Mouse (Mus musculus): ENCODE data around the gene Usp29. TPM values are rescaled to one million over a fixed set of nuclear protein-coding genes. Genes with fewer than 3 reads are reported as not detected.

The Usp29 gene
- polyA plus RNA-seq, 1 experiment from 2014 or later: 10.4 TPM

- Histone ChIP-seq H3K27ac (ENCODE audit: low read depth, low read length) (no peak overlapping the region), H3K9ac (ENCODE audit: low read depth, low read length) (no peak overlapping the region), H3K36me3 (ENCODE audit: control insufficient read depth, insufficient read depth, low read length) (no peaks in the 10 kb centered on the region), H3K9me3 (ENCODE audit: control insufficient read depth, low read length) (no peaks in the 10 kb centered on the region), H3K4me3 (ENCODE audit: low read depth, low read length) (no peak overlapping the region), H3K4me2 (no peak overlapping the region), H3K4me1 (replicated peaks; ENCODE audit: control insufficient read depth, insufficient read depth, low read length) (no peaks in the 10 kb centered on the region), H3K27me3 (replicated peaks; ENCODE audit: control insufficient read depth, insufficient read depth, low read length) (no peaks in the 10 kb centered on the region)
- DNase-seq (ENCODE audit: low spot score): no peak
- ATAC-seq (replicated peaks; ENCODE audit: low FRiP score): no peak
- WGBS: 64% methylated on average over 3 of the region's 3 CpGs
Measured at GRCm38 (mm10) chr7:6837297-6837925, 107.0 kb downstream of the Usp29 start.

- no peaks in the 10 kb centered on the region for H3K27me3 ChIP-seq (replicated peaks; ENCODE audit: control insufficient read depth, insufficient read depth, low read length)
- no peaks in the 10 kb centered on the region for H3K36me3 ChIP-seq (ENCODE audit: control insufficient read depth, insufficient read depth, low read length)
- no peak overlapping the region for H3K9ac ChIP-seq (ENCODE audit: low read depth, low read length)
- WGBS: 40% methylated on average over 9 of the region's 9 CpGs
- no peak overlapping the region for H3K4me2 ChIP-seq
- no peak overlapping the region for H3K27ac ChIP-seq (ENCODE audit: low read depth, low read length)
- ATAC-seq (replicated peaks; ENCODE audit: low FRiP score) (peak; percentile 41), DNase-seq (ENCODE audit: low spot score) (no peak)
- no peaks in the 10 kb centered on the region for H3K9me3 ChIP-seq (ENCODE audit: control insufficient read depth, low read length)
- H3K4me1 ChIP-seq (replicated peaks; ENCODE audit: control insufficient read depth, insufficient read depth, low read length): no peaks in the 10 kb centered on the region
- no peak overlapping the region for H3K4me3 ChIP-seq (ENCODE audit: low read depth, low read length)
Measured at GRCm38 (mm10) chr7:6837926-6838554, 107.7 kb downstream of the Usp29 start.

- WGBS: 78% methylated on average over 5 of the region's 5 CpGs
- Histone ChIP-seq H3K4me2 (no peak overlapping the region), H3K9ac (ENCODE audit: low read depth, low read length) (no peak overlapping the region), H3K4me1 (replicated peaks; ENCODE audit: control insufficient read depth, insufficient read depth, low read length) (no peaks in the 10 kb centered on the region), H3K4me3 (ENCODE audit: low read depth, low read length) (no peak overlapping the region), H3K36me3 (ENCODE audit: control insufficient read depth, insufficient read depth, low read length) (no peaks in the 10 kb centered on the region), H3K27me3 (replicated peaks; ENCODE audit: control insufficient read depth, insufficient read depth, low read length) (no peaks in the 10 kb centered on the region), H3K9me3 (ENCODE audit: control insufficient read depth, low read length) (no peaks in the 10 kb centered on the region), H3K27ac (ENCODE audit: low read depth, low read length) (no peak overlapping the region)
- ATAC-seq (replicated peaks; ENCODE audit: low FRiP score): no peak
- DNase-seq (ENCODE audit: low spot score): no peak
Measured at GRCm38 (mm10) chr7:6840860-6841259, 110.5 kb downstream of the Usp29 start.

- H3K9ac ChIP-seq (ENCODE audit: low read depth, low read length): no peak overlapping the region
- peak; percentile 72; the same call in 1 of the 2 replicates for ATAC-seq (replicated peaks; ENCODE audit: low FRiP score)
- no peak overlapping the region for H3K4me3 ChIP-seq (ENCODE audit: low read depth, low read length)
Measured at GRCm38 (mm10) chr7:6849495-6849894, 119.1 kb downstream of the Usp29 start.

GRCm38 (mm10) chr7:6850321-6850720 is 119.9 kb downstream of the Usp29 start:
- 64% methylated on average over 3 of the region's 3 CpGs for WGBS
- no peaks in the 10 kb centered on the region for H3K27me3 ChIP-seq (replicated peaks; ENCODE audit: control insufficient read depth, insufficient read depth, low read length)
- DNase-seq (ENCODE audit: low spot score) (no peak), ATAC-seq (replicated peaks; ENCODE audit: low FRiP score) (no peak)
- H3K36me3 ChIP-seq (ENCODE audit: control insufficient read depth, insufficient read depth, low read length): no peaks in the 10 kb centered on the region
- no peak overlapping the region for H3K4me3 ChIP-seq (ENCODE audit: low read depth, low read length)
- no peak overlapping the region for H3K9ac ChIP-seq (ENCODE audit: low read depth, low read length)
- no peaks in the 10 kb centered on the region; the same call in 1 of the 2 replicates for H3K4me1 ChIP-seq (replicated peaks; ENCODE audit: control insufficient read depth, insufficient read depth, low read length)
- no peak overlapping the region for H3K27ac ChIP-seq (ENCODE audit: low read depth, low read length)
- no peaks in the 10 kb centered on the region for H3K9me3 ChIP-seq (ENCODE audit: control insufficient read depth, low read length)
- no peak overlapping the region for H3K4me2 ChIP-seq

More at GRCm38 (mm10) chr7:6849495-6849894, 119.1 kb downstream of the Usp29 start:
- no peaks in the 10 kb centered on the region for H3K27me3 ChIP-seq (replicated peaks; ENCODE audit: control insufficient read depth, insufficient read depth, low read length)
- 46% methylated on average over 3 of the region's 3 CpGs for WGBS
- no peak overlapping the region for H3K4me2 ChIP-seq
- no peaks in the 10 kb centered on the region; the same call in 1 of the 2 replicates for H3K4me1 ChIP-seq (replicated peaks; ENCODE audit: control insufficient read depth, insufficient read depth, low read length)
- no peak overlapping the region for H3K27ac ChIP-seq (ENCODE audit: low read depth, low read length)
- no peaks in the 10 kb centered on the region for H3K9me3 ChIP-seq (ENCODE audit: control insufficient read depth, low read length)
- H3K36me3 ChIP-seq (ENCODE audit: control insufficient read depth, insufficient read depth, low read length): no peaks in the 10 kb centered on the region
- no peak for DNase-seq (ENCODE audit: low spot score)

GRCm38 (mm10) chr7:6851256-6851655 is 120.9 kb downstream of the Usp29 start:
- Histone ChIP-seq H3K9ac (ENCODE audit: low read depth, low read length) (no peak overlapping the region), H3K27me3 (replicated peaks; ENCODE audit: control insufficient read depth, insufficient read depth, low read length) (no peaks in the 10 kb centered on the region), H3K27ac (ENCODE audit: low read depth, low read length) (peak overlapping the region; percentile 4; the same call in 1 of the 2 replicates), H3K9me3 (ENCODE audit: control insufficient read depth, low read length) (no peaks in the 10 kb centered on the region), H3K36me3 (ENCODE audit: control insufficient read depth, insufficient read depth, low read length) (no peaks in the 10 kb centered on the region), H3K4me2 (no peak overlapping the region), H3K4me3 (ENCODE audit: low read depth, low read length) (no peak overlapping the region), H3K4me1 (replicated peaks; ENCODE audit: control insufficient read depth, insufficient read depth, low read length) (no peaks in the 10 kb centered on the region; the same call in 1 of the 2 replicates)
- ATAC-seq (replicated peaks; ENCODE audit: low FRiP score): no peak
- 76% methylated on average over 6 of the region's 6 CpGs for WGBS
- no peak for DNase-seq (ENCODE audit: low spot score)

- no peak overlapping the region for H3K27ac ChIP-seq (ENCODE audit: low read depth, low read length)
- H3K4me1 ChIP-seq (replicated peaks; ENCODE audit: control insufficient read depth, insufficient read depth, low read length): no peaks in the 10 kb centered on the region; the same call in 1 of the 2 replicates
- no peaks in the 10 kb centered on the region for H3K9me3 ChIP-seq (ENCODE audit: control insufficient read depth, low read length)
- WGBS: 37% methylated on average over 5 of the region's 5 CpGs
- ATAC-seq (replicated peaks; ENCODE audit: low FRiP score) (no peak), DNase-seq (ENCODE audit: low spot score) (peak; percentile 44)
- no peaks in the 10 kb centered on the region for H3K36me3 ChIP-seq (ENCODE audit: control insufficient read depth, insufficient read depth, low read length)
- H3K9ac ChIP-seq (ENCODE audit: low read depth, low read length): no peak overlapping the region
- no peak overlapping the region for H3K4me3 ChIP-seq (ENCODE audit: low read depth, low read length)
- no peaks in the 10 kb centered on the region for H3K27me3 ChIP-seq (replicated peaks; ENCODE audit: control insufficient read depth, insufficient read depth, low read length)
- H3K4me2 ChIP-seq: no peak overlapping the region
Measured at GRCm38 (mm10) chr7:6851717-6852503, 121.5 kb downstream of the Usp29 start.

GRCm38 (mm10) chr7:6855613-6856405 is 125.4 kb downstream of the Usp29 start:
- peaks cover 6% of the 10 kb centered on the region; the same call in 1 of the 2 replicates for H3K4me1 ChIP-seq (replicated peaks; ENCODE audit: control insufficient read depth, insufficient read depth, low read length)
- H3K9me3 ChIP-seq (ENCODE audit: control insufficient read depth, low read length): no peaks in the 10 kb centered on the region
- 60% methylated on average over 10 of the region's 10 CpGs for WGBS
- no peak overlapping the region for H3K4me2 ChIP-seq
- peak; percentile 64 for ATAC-seq (replicated peaks; ENCODE audit: low FRiP score)
- DNase-seq (ENCODE audit: low spot score): no peak
- no peak overlapping the region for H3K9ac ChIP-seq (ENCODE audit: low read depth, low read length)
- no peaks in the 10 kb centered on the region for H3K27me3 ChIP-seq (replicated peaks; ENCODE audit: control insufficient read depth, insufficient read depth, low read length)
- H3K27ac ChIP-seq (ENCODE audit: low read depth, low read length): no peak overlapping the region
- H3K4me3 ChIP-seq (ENCODE audit: low read depth, low read length): no peak overlapping the region
- H3K36me3 ChIP-seq (ENCODE audit: control insufficient read depth, insufficient read depth, low read length): no peaks in the 10 kb centered on the region
